Mouse (Mus musculus): ENCODE measurements at regions not wholly inside any gene's neighbourhood (a gene's known extent, or its start where the extent isn't known, plus 50 kb on each side); places are given as distances from the start of the nearest gene placed in this dataset.

- TF ChIP-seq POLR2A (IDR thresholded peaks at IDR 0.05; ENCODE audit: borderline replicate concordance, low read depth, low read length) (no peak), CTCF (IDR thresholded peaks at IDR 0.05; ENCODE audit: low read depth, low read length) (no peak)
Observed at GRCm38 (mm10) chr4:33679351-33679750, 245.0 kb upstream of the Cnr1 start.

Measured in bone marrow macrophage, adult 2 months (primary cell).